Mouse (Mus musculus) hindbrain, embryonic 15.5 days (tissue): ENCODE measurements around the gene Lipe. TPM values are rescaled to one million over a fixed set of nuclear protein-coding genes. Genes with fewer than 3 reads are reported as not detected.
A peak's percentile ranks its signal among the peaks of the same experiment; 100 is the strongest.

Source experiments
- ATAC-seq: fragments of 200-750 bp; cut with Nextera tagmentation; 2 replicates; pipeline ENCODE4 v1.8.0; 2017; ENCODE audit warnings: low read depth, moderate number of reproducible peaks, moderate TSS enrichment; ENCODE audit not compliant: low FRiP score
- H3K27ac ChIP-seq: fragments of 300-500 bp; sonication (generic); replicated peaks from 2 replicates; pipeline ENCODE4 v1.5.1; 2015; ENCODE audit warnings: mild to moderate bottlenecking, inconsistent platforms
- H3K27me3 ChIP-seq: fragments of 300-500 bp; sonication (generic); 2 replicates; pipeline ENCODE4 v1.6.1; 2015; ENCODE audit warnings: control low read depth, inconsistent platforms
- H3K36me3 ChIP-seq: fragments of 300-500 bp; sonication (generic); 2 replicates; pipeline ENCODE4 v1.6.1; 2015; ENCODE audit warnings: control low read depth, inconsistent platforms
- H3K4me1 ChIP-seq: fragments of 300-500 bp; sonication (generic); replicated peaks from 2 replicates; pipeline ENCODE4 v1.6.1; 2015; ENCODE audit warnings: control low read depth, inconsistent platforms
- H3K4me2 ChIP-seq: fragments of 300-500 bp; sonication (generic); 2 replicates; pipeline ENCODE4 v1.6.1; 2015; ENCODE audit warnings: moderate library complexity, mild to moderate bottlenecking, inconsistent platforms
- H3K4me3 ChIP-seq: fragments of 300-500 bp; sonication (generic); 2 replicates; pipeline ENCODE4 v1.5.1; 2015; ENCODE audit warnings: mild to moderate bottlenecking, inconsistent platforms
- H3K9ac ChIP-seq: fragments of 300-500 bp; sonication (generic); 2 replicates; pipeline ENCODE4 v1.6.1; 2015; ENCODE audit warnings: inconsistent platforms
- H3K9me3 ChIP-seq: fragments of 300-500 bp; sonication (generic); 2 replicates; pipeline ENCODE4 v1.6.1; 2016; ENCODE audit warnings: control low read depth, inconsistent platforms
- WGBS: fragments of 180-500 bp; shearing (Covaris S2); methylation state at CpG from one replicate; pipeline ENCODE4 v1.1.7; 2015; 5-methylcytosine and 5-hydroxymethylcytosine counted together
- polyA plus RNA-seq: library from polyadenylated mRNA; unstranded; fragments of >200 nt; fragmentation: Nextera tagmentation; extraction: Ambion mirVana; gene quantifications from 2 replicates; pipeline ENCODE4 v1.2.1, GENCODE M21; 2015

Gene Lipe
- polyA plus RNA-seq, 1 experiment from 2014 or later: 11.0 TPM

DNA sequence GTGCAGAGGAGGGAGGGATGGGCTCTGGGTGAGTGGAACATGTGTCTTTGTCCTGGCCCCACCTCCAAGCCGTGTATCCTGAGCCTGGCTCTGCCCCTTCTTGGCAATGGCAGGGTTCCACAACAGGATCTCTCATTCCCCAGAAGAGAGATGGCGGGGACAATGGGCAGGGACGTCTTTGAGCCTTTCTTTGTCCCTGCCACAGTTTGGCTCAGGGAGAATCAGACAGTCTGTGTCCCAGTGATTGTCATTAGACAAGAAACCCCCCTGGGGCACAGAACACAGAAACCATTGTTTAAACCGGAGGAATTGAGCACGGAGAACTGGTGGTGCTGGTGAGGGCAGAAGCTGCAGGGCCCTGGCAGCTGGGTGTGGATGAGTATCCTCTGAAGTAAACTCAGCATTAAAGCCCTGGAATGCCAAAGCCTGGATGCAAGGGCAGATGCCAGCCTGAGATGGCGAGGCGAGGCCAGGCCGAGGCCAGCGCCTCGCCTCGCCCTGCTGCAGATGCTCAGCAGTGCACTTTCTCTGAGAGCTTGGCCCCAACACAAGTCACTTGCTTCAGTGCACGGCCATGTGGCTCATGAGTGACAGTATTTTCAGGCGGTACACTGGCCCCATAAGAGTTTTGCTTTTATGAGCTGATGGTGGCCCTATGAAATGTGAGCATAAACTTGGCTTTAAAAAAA is 32.4 kb downstream of the Lipe start:
- ATAC-seq: no peak
- H3K27me3 ChIP-seq: peaks cover 24% of the 10 kb centered on the region
- no peak overlapping the region for H3K4me2 ChIP-seq
- no peak overlapping the region for H3K9ac ChIP-seq
- peaks cover 36% of the 10 kb centered on the region for H3K4me1 ChIP-seq
- no peak overlapping the region for H3K4me3 ChIP-seq
- H3K9me3 ChIP-seq: no peaks in the 10 kb centered on the region
- peaks cover 28% of the 10 kb centered on the region for H3K36me3 ChIP-seq
- peak overlapping the region; percentile 23; the same call in 1 of the 2 replicates for H3K27ac ChIP-seq
- whole genome bisulfite sequencing: 16% methylated on average over 13 of the region's 13 CpGs

DNA sequence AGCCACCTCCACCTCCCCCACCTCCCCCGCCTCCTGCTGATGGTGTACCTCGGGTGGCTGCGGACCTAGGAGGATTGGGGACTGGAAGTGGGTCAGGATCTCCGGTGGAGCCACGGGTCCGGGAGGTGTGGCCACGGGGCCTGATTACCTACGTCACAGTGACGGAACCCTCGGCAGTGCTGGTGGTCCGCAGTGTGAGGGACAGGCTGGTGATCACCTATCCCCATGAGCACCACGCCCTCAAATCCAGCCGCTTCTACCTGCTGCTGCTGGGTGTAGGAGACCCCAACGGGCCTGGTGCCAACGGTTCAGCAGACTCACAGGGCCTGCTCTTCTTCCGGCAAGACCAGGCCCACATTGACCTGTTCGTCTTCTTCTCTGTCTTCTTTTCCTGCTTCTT is 34.9 kb downstream of the Lipe start:
- peaks cover 39% of the 10 kb centered on the region for H3K4me1 ChIP-seq
- peaks cover 14% of the 10 kb centered on the region for H3K27me3 ChIP-seq
- no peak overlapping the region for H3K4me2 ChIP-seq
- ATAC-seq: no peak
- no peak overlapping the region for H3K9ac ChIP-seq
- no peak overlapping the region for H3K27ac ChIP-seq
- no peaks in the 10 kb centered on the region for H3K9me3 ChIP-seq
- H3K36me3 ChIP-seq: peaks cover 41% of the 10 kb centered on the region
- H3K4me3 ChIP-seq: no peak overlapping the region
- 94% methylated on average over 17 of the region's 17 CpGs for WGBS

DNA sequence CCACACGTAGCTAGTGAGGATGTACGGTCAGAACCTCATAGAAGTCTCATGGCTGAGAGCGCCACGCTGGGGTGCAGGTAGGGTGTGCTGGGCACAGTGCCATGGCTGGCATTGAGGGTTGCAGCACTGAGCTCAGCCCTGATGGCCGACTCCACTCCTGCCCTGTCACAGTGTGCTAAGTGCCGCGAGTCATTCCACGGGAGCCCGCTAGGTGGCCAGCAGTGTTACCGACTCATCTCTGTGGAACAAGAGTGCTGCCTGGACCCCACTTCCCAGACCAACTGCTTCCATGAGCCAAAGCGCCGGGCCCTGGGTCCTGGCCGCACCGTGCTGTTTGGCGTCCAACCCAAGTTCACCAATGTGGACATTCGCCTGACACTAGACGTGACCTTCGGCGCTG is 35.4 kb downstream of the Lipe start:
- H3K27me3 ChIP-seq: peaks cover 9% of the 10 kb centered on the region; the same call in 1 of the 2 replicates
- H3K4me1 ChIP-seq: peaks cover 38% of the 10 kb centered on the region
- no peak overlapping the region for H3K4me2 ChIP-seq
- no peak overlapping the region for H3K4me3 ChIP-seq
- H3K27ac ChIP-seq: no peak overlapping the region
- WGBS: 85% methylated on average over 19 of the region's 19 CpGs
- ATAC-seq: no peak
- H3K9ac ChIP-seq: no peak overlapping the region
- H3K9me3 ChIP-seq: no peaks in the 10 kb centered on the region
- peaks cover 41% of the 10 kb centered on the region for H3K36me3 ChIP-seq

DNA sequence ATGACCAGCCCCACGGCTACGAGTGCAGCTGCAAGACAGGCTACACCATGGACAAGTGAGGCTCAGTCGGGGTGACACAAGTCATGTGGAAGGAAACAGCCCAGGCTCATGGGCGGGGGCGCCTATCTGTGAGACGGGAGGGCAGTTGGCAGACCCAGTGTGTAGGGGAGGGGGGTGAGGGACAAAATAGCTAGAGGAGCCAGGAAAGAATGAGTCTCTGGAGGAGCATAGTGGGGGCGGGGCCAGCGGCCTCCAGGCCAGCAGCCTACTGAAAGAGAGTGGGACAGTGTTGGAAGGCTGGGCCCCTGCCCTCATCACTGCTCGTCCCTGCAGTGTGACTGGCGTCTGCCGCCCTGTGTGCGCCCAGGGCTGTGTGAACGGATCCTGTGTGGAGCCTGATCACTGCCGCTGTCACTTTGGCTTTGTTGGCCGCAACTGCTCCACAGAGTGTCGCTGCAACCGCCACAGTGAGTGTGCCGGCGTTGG is 39.7 kb downstream of the Lipe start:
- Histone ChIP-seq H3K4me1 (peaks cover 11% of the 10 kb centered on the region; the same call in 1 of the 2 replicates), H3K27me3 (no peaks in the 10 kb centered on the region), H3K9me3 (no peaks in the 10 kb centered on the region), H3K36me3 (peaks cover 37% of the 10 kb centered on the region), H3K9ac (no peak overlapping the region; the same call in 1 of the 2 replicates), H3K4me2 (peak overlapping the region; percentile 21; the same call in 1 of the 2 replicates), H3K27ac (peak overlapping the region; percentile 25; the same call in 1 of the 2 replicates), H3K4me3 (no peak overlapping the region)
- 33% methylated on average over 19 of the region's 19 CpGs for WGBS
- peak; percentile 75 for ATAC-seq

DNA sequence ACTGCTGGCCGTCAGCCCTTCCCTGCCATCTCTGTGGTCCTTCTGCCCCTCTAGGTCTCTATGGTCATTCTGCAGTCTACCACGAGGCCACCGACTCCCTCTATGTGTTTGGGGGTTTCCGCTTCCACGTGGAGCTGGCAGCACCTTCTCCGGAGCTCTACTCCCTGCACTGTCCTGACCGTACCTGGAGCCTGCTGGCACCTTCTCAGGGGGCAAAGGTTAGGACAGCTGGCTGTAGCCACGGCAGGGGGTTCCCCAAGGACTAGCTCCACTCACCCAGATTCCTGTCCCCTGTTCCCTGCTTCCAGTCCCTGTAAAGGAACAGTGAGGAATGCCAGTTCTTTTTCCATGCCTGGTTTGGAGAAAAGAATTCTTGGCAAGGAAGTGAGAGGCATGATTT is 49.6 kb downstream of the Lipe start:
- Histone ChIP-seq H3K4me3 (no peak overlapping the region), H3K9ac (no peak overlapping the region), H3K27me3 (no peaks in the 10 kb centered on the region), H3K4me2 (no peak overlapping the region), H3K27ac (no peak overlapping the region), H3K4me1 (no peaks in the 10 kb centered on the region), H3K36me3 (peaks cover 87% of the 10 kb centered on the region), H3K9me3 (no peaks in the 10 kb centered on the region)
- no peak for ATAC-seq
- WGBS: 87% methylated on average over 8 of the region's 8 CpGs

DNA sequence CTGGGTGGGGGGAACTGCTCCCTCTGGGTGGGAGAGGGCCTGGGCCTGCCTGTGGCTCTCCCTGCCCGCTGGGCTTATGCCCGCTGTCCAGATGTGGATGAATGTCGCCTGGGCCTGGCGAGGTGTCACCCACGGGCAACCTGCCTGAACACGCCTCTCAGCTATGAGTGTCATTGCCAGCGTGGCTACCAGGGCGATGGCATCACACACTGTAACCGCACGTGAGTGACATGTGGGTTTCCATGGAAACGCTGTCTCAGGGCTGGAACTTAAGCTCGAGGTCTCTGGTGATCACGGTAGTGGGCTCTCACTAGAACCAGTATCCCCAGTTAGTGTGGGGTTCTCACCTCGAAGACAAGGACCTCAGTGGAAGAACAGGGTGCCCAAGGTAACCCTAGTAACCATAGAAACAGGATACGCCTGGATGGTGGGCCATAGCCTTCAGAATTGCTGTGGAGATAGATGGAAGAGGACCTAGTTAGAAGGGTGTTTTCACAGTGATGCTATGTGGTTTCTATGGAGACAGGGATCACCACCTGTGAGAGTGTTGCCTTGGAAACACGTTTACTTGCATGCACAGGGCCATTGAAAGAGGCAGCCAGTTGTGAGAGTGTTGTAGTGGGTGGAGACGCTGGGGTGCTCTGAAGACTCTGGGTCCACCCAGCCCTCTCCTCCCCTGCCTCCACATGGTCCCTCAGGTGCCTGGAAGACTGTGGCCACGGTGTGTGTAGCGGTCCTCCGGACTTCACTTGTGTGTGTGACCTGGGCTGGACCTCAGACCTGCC is 57.3 kb downstream of the Lipe start:
- Histone ChIP-seq H3K4me2 (no peak overlapping the region), H3K27me3 (no peaks in the 10 kb centered on the region), H3K9me3 (no peaks in the 10 kb centered on the region), H3K4me1 (no peaks in the 10 kb centered on the region), H3K9ac (no peak overlapping the region), H3K27ac (no peak overlapping the region), H3K4me3 (no peak overlapping the region), H3K36me3 (peaks cover 55% of the 10 kb centered on the region)
- peak; percentile 69 for ATAC-seq
- WGBS: 69% methylated on average over 20 of the region's 20 CpGs

DNA sequence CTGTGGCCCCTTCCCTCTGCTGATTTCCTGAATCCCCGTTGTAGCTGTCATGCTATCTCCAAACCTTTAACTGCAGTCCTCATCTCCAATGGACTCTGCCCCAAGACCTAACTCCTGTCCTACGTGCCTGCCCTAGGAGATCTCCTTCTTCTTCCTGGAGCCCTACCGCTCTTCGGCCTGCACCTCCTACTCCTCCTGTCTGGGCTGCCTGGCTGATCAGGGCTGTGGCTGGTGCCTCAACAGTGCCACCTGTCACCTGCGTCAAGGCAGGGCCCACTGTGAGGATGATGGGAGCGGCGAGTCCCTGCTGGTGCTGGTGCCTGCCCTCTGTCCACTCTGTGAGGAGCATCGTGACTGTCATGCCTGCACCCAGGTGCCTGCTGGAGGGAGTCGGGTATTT is 59.2 kb downstream of the Lipe start:
- Histone ChIP-seq H3K4me2 (no peak overlapping the region), H3K9me3 (no peaks in the 10 kb centered on the region), H3K9ac (no peak overlapping the region), H3K4me3 (no peak overlapping the region), H3K4me1 (no peaks in the 10 kb centered on the region), H3K36me3 (peaks cover 64% of the 10 kb centered on the region), H3K27me3 (no peaks in the 10 kb centered on the region), H3K27ac (no peak overlapping the region)
- 91% methylated on average over 9 of the region's 9 CpGs for WGBS
- no peak for ATAC-seq

DNA sequence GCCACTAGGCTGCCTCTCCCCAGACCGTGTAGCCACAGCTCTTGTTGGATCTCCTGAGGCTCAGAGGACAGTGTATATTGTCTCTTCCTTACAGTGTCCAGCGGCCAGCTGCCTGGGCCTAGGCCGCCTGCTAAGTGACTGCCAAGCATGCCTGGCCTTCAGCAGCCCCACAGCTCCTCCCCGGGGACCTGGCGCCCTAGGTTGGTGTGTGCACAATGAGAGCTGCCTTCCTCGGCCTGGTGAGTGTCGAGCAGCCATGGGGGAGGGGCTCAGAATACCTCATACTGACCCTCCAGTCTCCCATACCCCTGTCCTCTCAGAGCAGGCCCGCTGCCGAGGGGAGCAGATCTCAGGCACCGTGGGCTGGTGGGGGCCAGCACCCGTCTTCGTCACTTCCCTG is 64.0 kb downstream of the Lipe start:
- WGBS: 80% methylated on average over 12 of the region's 12 CpGs

DNA sequence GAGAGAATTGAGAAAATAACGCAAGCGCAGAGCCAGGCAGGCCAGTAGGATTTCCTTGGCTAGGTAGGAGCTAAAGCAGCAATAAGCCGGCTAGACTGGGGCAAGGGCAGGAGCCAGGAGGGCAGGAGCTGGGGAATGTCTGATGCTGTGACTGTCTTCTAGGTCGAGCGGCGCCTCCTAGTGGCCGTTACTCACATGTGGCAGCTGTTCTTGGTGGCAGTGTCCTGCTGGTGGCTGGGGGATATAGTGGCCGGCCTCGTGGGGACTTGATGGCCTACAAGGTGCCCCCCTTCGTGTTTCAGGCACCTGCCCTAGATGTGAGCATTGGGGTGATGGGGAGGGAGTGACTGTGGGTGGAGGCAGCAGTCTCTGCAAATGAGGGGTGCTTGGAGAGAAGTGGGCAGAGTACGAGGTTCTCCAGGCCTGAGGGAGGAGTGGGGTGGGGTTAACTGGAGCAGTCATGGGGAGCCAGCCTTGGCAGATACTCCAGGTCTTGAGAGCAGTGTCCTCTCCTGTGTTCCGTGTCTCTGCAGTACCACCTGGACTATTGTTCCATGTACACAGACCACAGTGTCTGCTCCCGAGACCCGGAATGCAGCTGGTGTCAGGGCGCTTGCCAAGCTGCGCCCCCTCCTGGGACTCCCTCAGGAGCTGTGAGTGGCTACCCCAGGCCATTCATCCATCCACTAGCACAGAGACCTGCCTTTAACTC is 64.8 kb downstream of the Lipe start:
- no peak overlapping the region for H3K9ac ChIP-seq
- no peaks in the 10 kb centered on the region for H3K9me3 ChIP-seq
- 38% methylated on average over 16 of the region's 16 CpGs for WGBS
- H3K27ac ChIP-seq: no peak overlapping the region
- H3K4me1 ChIP-seq: no peaks in the 10 kb centered on the region
- peaks cover 57% of the 10 kb centered on the region for H3K36me3 ChIP-seq
- no peak overlapping the region for H3K4me3 ChIP-seq
- ATAC-seq: no peak
- H3K27me3 ChIP-seq: no peaks in the 10 kb centered on the region
- no peak overlapping the region for H3K4me2 ChIP-seq

More for the DNA sequence above, 64.0 kb downstream of the Lipe start:
- Histone ChIP-seq H3K9ac (no peak overlapping the region), H3K9me3 (no peaks in the 10 kb centered on the region), H3K4me3 (no peak overlapping the region), H3K27me3 (no peaks in the 10 kb centered on the region), H3K4me1 (no peaks in the 10 kb centered on the region), H3K27ac (no peak overlapping the region), H3K4me2 (no peak overlapping the region), H3K36me3 (peaks cover 58% of the 10 kb centered on the region)
- ATAC-seq: no peak

Other genes with a start within 250 kb of the Lipe start
- 29.6 and 33.4 TPM in 2 replicates for gene Pou2f2, start 219.0 kb downstream of the Lipe start, polyA plus RNA-seq
- 16.5 and 17.3 TPM in 2 replicates for gene Dedd2, start 178.1 kb downstream of the Lipe start, polyA plus RNA-seq
- gene Zfp526, start 177.3 kb downstream of the Lipe start, polyA plus RNA-seq: 1.6 and 2.1 TPM in 2 replicates
- gene Gsk3a, start 160.9 kb downstream of the Lipe start, polyA plus RNA-seq: 19.2 and 19.7 TPM in 2 replicates
- gene Erf, start 147.9 kb downstream of the Lipe start, polyA plus RNA-seq: 3.4 and 4.4 TPM in 2 replicates
- 32.5 and 38.5 TPM in 2 replicates for gene Cic, start 131.0 kb downstream of the Lipe start, polyA plus RNA-seq
- gene Pafah1b3, start 100.7 kb downstream of the Lipe start, polyA plus RNA-seq: 558 and 579 TPM in 2 replicates
- 3.5 and 4.6 TPM in 2 replicates for gene Prr19, start 97.3 kb downstream of the Lipe start, polyA plus RNA-seq
- gene Tmem145, start 92.6 kb downstream of the Lipe start, polyA plus RNA-seq: 84.1 and 101 TPM in 2 replicates
- 23.9 and 25.1 TPM in 2 replicates for gene Megf8, start 81.5 kb downstream of the Lipe start, polyA plus RNA-seq
- gene Cnfn, start 29.0 kb downstream of the Lipe start, polyA plus RNA-seq: not detected in 2 replicates
- gene Cxcl17, start 14.2 kb upstream of the Lipe start, polyA plus RNA-seq: 1.2 and 1.3 TPM in 2 replicates
- gene Ceacam1, start 78.9 kb upstream of the Lipe start, polyA plus RNA-seq: 0.99 and 1.0 TPM in 2 replicates
- 0.08 and 0.12 TPM in 2 replicates for gene Ceacam2, start 141.1 kb upstream of the Lipe start, polyA plus RNA-seq
- gene Erich4, start 217.2 kb upstream of the Lipe start, polyA plus RNA-seq: 0.18 TPM in 1 of 2 replicates, not detected in the other
- 46.5 and 48.5 TPM in 2 replicates for gene Dmac2, start 220.7 kb upstream of the Lipe start, polyA plus RNA-seq
- 0.89 and 1.5 TPM in 2 replicates for gene B3gnt8, start 227.9 kb upstream of the Lipe start, polyA plus RNA-seq